Mouse (Mus musculus): ENCODE results near the gene Mllt10. TPM values are rescaled to one million over a fixed set of nuclear protein-coding genes. Genes with fewer than 3 reads are reported as not detected.

Gene Mllt10
- polyA plus RNA-seq, 2 experiments, result 14.4 to 16.4 TPM

- Histone ChIP-seq H3K4me1 (replicated peaks; ENCODE audit: control insufficient read depth in 2 of 2, insufficient read depth in 2 of 2, low read length in 1 of 2) (peaks cover 0 to 8% of the 10 kb centered on the region in 2 experiments; a peak in 1 of 4 replicates), H3K27me3 (ENCODE audit: control insufficient read depth, insufficient read depth, low read length) (peaks cover 50% of the 10 kb centered on the region), H3K9ac (replicated peaks) (no peak overlapping the region), H3K27ac (no peak overlapping the region), H3K4me3 (ENCODE audit: insufficient read depth in 1 of 2, low read depth in 2 of 2, low read length in 2 of 2) (no peak overlapping the region), H3K4me2 (ENCODE audit: low read depth) (no peak overlapping the region), H3K9me3 (ENCODE audit: control insufficient read depth, low read length) (no peaks in the 10 kb centered on the region), H3K36me3 (replicated peaks; ENCODE audit: control insufficient read depth, insufficient read depth, low read depth) (no peaks in the 10 kb centered on the region)
- DNase-seq (ENCODE audit: low read depth in 3 of 3, low spot score in 3 of 3) (no peak), ATAC-seq (ENCODE audit: insufficient read depth) (no peak)
- no peak for TF ChIP-seq EP300 (IDR thresholded peaks at IDR 0.05; ENCODE audit: low read depth)
- TF ChIP-seq CTCF (IDR thresholded peaks at IDR 0.05; ENCODE audit: low read depth), result no peak
- WGBS (ENCODE audit: insufficient replicate concordance), result 58% methylated on average over 10 of the region's 10 CpGs
Observed at GRCm38 (mm10) chr2:18038895-18039371, 16.1 kb upstream of the Mllt10 start.

DNA sequence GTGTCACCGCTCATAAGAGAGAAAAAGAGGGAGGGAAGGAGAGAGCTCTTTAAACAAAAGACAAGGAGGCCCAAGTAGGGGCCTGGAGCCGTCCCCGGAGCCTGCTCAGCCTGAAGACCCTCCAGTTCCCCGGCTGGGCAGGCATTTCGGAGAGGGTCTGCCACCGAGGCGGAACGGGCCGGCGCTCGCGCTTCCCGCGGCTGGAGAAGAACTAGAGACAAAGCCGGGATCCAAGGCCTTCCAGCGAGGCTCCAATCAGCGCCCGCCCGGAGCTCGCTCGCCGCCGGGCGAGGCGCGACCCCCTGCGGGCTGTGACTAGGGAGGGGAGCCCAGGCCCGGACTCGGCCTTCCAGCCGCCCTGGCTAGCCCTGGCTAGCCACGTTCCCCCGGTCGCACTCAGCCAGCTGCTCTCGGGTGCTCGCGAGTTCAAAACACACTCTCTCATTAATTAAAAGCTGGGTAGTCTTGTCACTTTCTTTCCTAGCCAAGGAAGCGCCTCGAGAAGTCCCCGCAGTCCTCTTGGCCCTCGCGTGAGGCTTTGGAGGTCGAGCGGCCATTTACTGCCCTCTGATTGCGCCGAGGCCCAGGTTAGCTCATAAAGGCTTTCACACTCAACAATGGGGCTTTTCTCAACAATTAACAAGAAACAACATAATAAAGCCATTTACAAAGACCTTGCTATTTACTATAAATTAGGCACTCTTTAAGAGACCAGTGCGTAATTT lies 15.3 kb upstream of the Mllt10 start:
- peak overlapping the region; percentile 31 for H3K4me2 ChIP-seq (ENCODE audit: low read depth)
- DNase-seq (ENCODE audit: low read depth in 3 of 3, low spot score in 3 of 3) (no peak), ATAC-seq (ENCODE audit: insufficient read depth) (no peak)
- no peaks in the 10 kb centered on the region for H3K9me3 ChIP-seq (ENCODE audit: control insufficient read depth, low read length)
- TF ChIP-seq CTCF (IDR thresholded peaks at IDR 0.05; ENCODE audit: low read depth) (no peak), EP300 (IDR thresholded peaks at IDR 0.05; ENCODE audit: low read depth) (no peak)
- peak overlapping the region; percentile 16; the same call in 1 of the 2 replicates for H3K9ac ChIP-seq (replicated peaks)
- H3K36me3 ChIP-seq (replicated peaks; ENCODE audit: control insufficient read depth, insufficient read depth, low read depth), result no peaks in the 10 kb centered on the region
- H3K4me3 ChIP-seq (ENCODE audit: insufficient read depth in 1 of 2, low read depth in 2 of 2, low read length in 2 of 2), result no peak overlapping the region
- peaks cover 47% of the 10 kb centered on the region for H3K27me3 ChIP-seq (ENCODE audit: control insufficient read depth, insufficient read depth, low read length)
- H3K27ac ChIP-seq, result no peak overlapping the region
- peaks cover 0 to 8% of the 10 kb centered on the region in 2 experiments; a peak in 1 of 4 replicates for H3K4me1 ChIP-seq (replicated peaks; ENCODE audit: control insufficient read depth in 2 of 2, insufficient read depth in 2 of 2, low read length in 1 of 2)
- 26% methylated on average over 46 of the region's 46 CpGs for WGBS (ENCODE audit: insufficient replicate concordance)

DNA sequence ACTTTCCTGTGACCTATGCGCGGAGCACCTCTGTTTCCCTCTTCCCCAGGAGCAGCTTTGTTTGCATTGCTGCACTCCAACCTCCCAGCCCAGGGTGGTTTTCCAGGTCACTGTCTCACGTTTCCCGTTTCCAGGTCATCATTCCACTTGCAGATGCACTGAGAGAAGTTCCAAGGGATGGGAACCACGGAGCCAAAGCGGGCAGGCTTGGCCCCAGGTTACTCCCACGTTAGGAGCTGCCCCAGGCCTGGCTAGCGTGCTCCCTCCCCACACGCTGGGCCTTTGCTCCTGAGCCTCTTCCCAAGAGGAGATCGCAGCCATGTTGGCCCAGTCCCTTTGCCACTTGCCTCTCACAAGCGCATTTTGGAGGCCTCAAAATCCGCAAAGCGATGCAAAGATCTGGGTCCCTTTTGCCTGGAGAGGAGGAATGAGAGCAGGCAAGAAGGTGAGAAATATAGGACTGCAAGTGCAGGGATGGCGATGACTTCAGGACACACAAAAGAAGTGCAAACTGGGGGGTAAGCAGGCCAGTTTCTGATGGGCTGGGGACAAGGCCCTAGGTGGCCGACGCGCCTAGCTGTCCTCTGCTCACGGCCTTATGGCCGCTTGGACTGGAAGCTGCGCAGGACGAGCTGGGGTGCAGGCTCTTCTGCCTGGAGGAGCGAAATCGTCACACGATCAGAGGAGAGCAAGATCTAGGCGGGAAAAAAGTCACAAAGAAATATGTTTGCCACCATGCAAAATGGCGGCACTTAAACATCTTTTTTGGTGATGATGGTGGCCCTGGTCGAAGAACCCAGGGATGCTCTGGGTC lies 14.5 kb upstream of the Mllt10 start:
- Histone ChIP-seq H3K9ac (replicated peaks) (no peak overlapping the region), H3K4me2 (ENCODE audit: low read depth) (peak overlapping the region; percentile 18; the same call in 1 of the 2 replicates), H3K4me3 (ENCODE audit: insufficient read depth in 1 of 2, low read depth in 2 of 2, low read length in 2 of 2) (no peak overlapping the region), H3K27ac (no peak overlapping the region), H3K27me3 (ENCODE audit: control insufficient read depth, insufficient read depth, low read length) (peaks cover 52% of the 10 kb centered on the region), H3K4me1 (replicated peaks; ENCODE audit: control insufficient read depth in 2 of 2, insufficient read depth in 2 of 2, low read length in 1 of 2) (peaks cover 0 to 8% of the 10 kb centered on the region in 2 experiments; a peak in 1 of 4 replicates), H3K36me3 (replicated peaks; ENCODE audit: control insufficient read depth, insufficient read depth, low read depth) (no peaks in the 10 kb centered on the region), H3K9me3 (ENCODE audit: control insufficient read depth, low read length) (no peaks in the 10 kb centered on the region)
- ATAC-seq (ENCODE audit: insufficient read depth), result 0 out of 2 replicates have a peak, but pooled peaks have one; percentile 23
- whole genome bisulfite sequencing (ENCODE audit: insufficient replicate concordance), result 68% methylated on average over 27 of the region's 27 CpGs
- no peak for TF ChIP-seq EP300 (IDR thresholded peaks at IDR 0.05; ENCODE audit: low read depth)
- no peak for TF ChIP-seq CTCF (IDR thresholded peaks at IDR 0.05; ENCODE audit: low read depth)
- DNase-seq (ENCODE audit: low read depth in 3 of 3, low spot score in 3 of 3), result no peak

GRCm38 (mm10) chr2:18041199-18041885 lies 13.7 kb upstream of the Mllt10 start:
- no peak for DNase-seq (ENCODE audit: low read depth in 3 of 3, low spot score in 3 of 3)
- Histone ChIP-seq H3K4me2 (ENCODE audit: low read depth) (peak overlapping the region; percentile 18; the same call in 1 of the 2 replicates), H3K27me3 (ENCODE audit: control insufficient read depth, insufficient read depth, low read length) (peaks cover 58% of the 10 kb centered on the region), H3K9ac (replicated peaks) (no peak overlapping the region), H3K4me3 (ENCODE audit: insufficient read depth in 1 of 2, low read depth in 2 of 2, low read length in 2 of 2) (no peak overlapping the region), H3K36me3 (replicated peaks; ENCODE audit: control insufficient read depth, insufficient read depth, low read depth) (no peaks in the 10 kb centered on the region), H3K9me3 (ENCODE audit: control insufficient read depth, low read length) (no peaks in the 10 kb centered on the region), H3K27ac (no peak overlapping the region), H3K4me1 (replicated peaks; ENCODE audit: control insufficient read depth in 2 of 2, insufficient read depth in 2 of 2, low read length in 1 of 2) (peaks cover 0 to 8% of the 10 kb centered on the region in 2 experiments; a peak in 1 of 4 replicates)
- WGBS (ENCODE audit: insufficient replicate concordance), result 39% methylated on average over 14 of the region's 14 CpGs
- no peak for ATAC-seq (ENCODE audit: insufficient read depth)
- TF ChIP-seq CTCF (IDR thresholded peaks at IDR 0.05; ENCODE audit: low read depth) (no peak), EP300 (IDR thresholded peaks at IDR 0.05; ENCODE audit: low read depth) (no peak)

Data from liver, embryonic 14.5 days (tissue).